Mouse (Mus musculus) right cerebral cortex, postnatal 36 days (tissue): ENCODE data around the gene Akr1c13.

Source experiments
- DNase-seq, 2 experiments: peaks; one replicate each; pipeline ENCODE4 v3.0.0; 2022; ENCODE audit warnings: low spot score in 2 of 2, mixed read lengths in 1 of 2

The Akr1c13 gene

DNA sequence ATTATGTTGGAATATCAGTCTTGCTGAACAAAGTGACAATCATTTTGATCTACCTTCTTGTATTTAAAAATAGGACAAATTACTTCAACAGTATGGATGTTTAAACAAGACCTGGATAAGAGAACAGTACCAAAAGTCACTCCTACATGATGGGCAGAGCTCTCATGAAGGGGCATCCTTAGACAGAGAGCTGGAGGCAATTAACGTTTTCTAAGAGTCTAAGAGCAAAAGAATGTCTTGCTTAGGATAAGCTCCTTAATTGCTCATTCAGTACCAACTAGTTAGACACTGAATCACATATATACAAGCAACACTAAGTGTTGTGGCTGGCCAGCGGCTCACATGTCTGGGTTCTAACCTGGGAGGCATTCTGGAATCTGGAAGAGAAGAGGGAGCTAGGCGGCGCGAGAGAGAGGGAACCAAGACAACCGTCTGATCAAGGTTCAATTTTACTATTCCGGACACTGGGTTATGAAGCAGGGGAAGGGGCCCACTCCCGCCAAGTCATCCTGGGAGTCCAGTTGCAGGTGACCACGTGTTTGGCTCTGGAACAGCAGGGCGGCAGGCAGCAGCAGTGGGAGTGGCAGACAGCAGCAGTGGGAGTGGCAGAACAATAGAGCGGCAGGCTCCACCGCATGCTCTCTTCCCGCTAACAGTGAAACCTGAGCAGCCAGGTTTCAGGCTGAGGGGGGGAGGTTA, 54.1 kb downstream of the Akr1c13 start:
- DNase-seq = no peak

DNA sequence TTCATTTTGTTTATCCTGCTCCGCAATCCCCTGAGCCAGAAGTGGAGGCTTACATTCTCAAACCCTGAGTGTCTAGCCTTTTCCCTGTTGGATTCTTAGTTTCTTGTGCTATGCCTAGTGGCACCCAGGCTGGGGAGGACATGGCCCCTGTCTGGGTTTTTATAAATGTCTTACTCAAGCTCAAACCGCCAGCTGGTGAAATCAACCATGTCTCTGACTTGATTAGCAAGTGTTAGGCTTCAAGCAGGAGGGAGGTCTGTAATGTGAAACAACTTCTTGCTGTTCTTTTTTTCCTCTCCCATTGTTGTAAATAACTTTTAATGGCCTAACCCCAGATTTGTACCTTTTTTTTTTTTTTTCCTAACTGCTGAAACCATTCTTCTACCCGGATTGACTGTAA, 58.4 kb downstream of the Akr1c13 start:
- DNase-seq = no peak
